Mouse (Mus musculus) stomach, embryonic 16.5 days (tissue): ENCODE data around the gene Ddx5. TPM values are rescaled to one million over a fixed set of nuclear protein-coding genes. Genes with fewer than 3 reads are reported as not detected.
A peak's percentile ranks its signal among the peaks of the same experiment; 100 is the strongest.
"Not testable (repeated sequence)": the region's sequence is repeated elsewhere in the genome, so short reads cannot be mapped to it uniquely, and the experiment has no call there.

ENCODE experiments used
- ATAC-seq: fragments of 200-750 bp; cut with Nextera tagmentation; 2 replicates; pipeline ENCODE4 v1.8.0; 2017; ENCODE audit warnings: moderate number of reproducible peaks, moderate TSS enrichment; ENCODE audit not compliant: insufficient read depth, low FRiP score
- H3K27ac ChIP-seq: fragments of 300-500 bp; sonication (generic); 2 replicates; pipeline ENCODE4 v1.5.1; 2014; ENCODE audit warnings: low read length
- H3K27me3 ChIP-seq: fragments of 300-500 bp; sonication (generic); 2 replicates; pipeline ENCODE4 v1.6.1; 2014; ENCODE audit warnings: low read length, control low read depth, mixed read lengths; ENCODE audit not compliant: control insufficient read depth, insufficient read depth
- H3K36me3 ChIP-seq: fragments of 300-500 bp; sonication (generic); 2 replicates; pipeline ENCODE4 v1.6.1; 2014; ENCODE audit warnings: low read length; ENCODE audit not compliant: control insufficient read depth, insufficient read depth
- H3K4me1 ChIP-seq: fragments of 300-500 bp; sonication (generic); 2 replicates; pipeline ENCODE4 v1.6.1; 2014; ENCODE audit warnings: low read length, control low read depth, mixed read lengths; ENCODE audit not compliant: control insufficient read depth, insufficient read depth
- H3K4me2 ChIP-seq: fragments of 300-500 bp; sonication (generic); 2 replicates; pipeline ENCODE4 v1.6.1; 2014; ENCODE audit warnings: low read depth, low read length, mixed read lengths
- H3K4me3 ChIP-seq: fragments of 300-500 bp; sonication (generic); replicated peaks from 2 replicates; pipeline ENCODE4 v1.5.1; 2014; ENCODE audit warnings: mild to moderate bottlenecking, low read length
- H3K9ac ChIP-seq: fragments of 300-500 bp; sonication (generic); 2 replicates; pipeline ENCODE4 v1.6.1; 2014; ENCODE audit warnings: low read length
- H3K9me3 ChIP-seq: fragments of 300-500 bp; sonication (generic); replicated peaks from 2 replicates; pipeline ENCODE4 v1.6.1; 2016; ENCODE audit warnings: low read length, control low read depth; ENCODE audit not compliant: control insufficient read depth
- WGBS: fragments of 180-500 bp; shearing (Covaris S2); extraction: QIAGEN DNeasy Blood & Tissue Kit; methylation state at CpG from one replicate; pipeline ENCODE4 v1.1.7; 2014; 5-methylcytosine and 5-hydroxymethylcytosine counted together
- polyA plus RNA-seq: library from polyadenylated mRNA; unstranded; fragments of >200 nt; fragmentation: Nextera tagmentation; extraction: Ambion mirVana; gene quantifications from 2 replicates; pipeline ENCODE4 v1.2.1, GENCODE M21; 2015

Ddx5 gene
- polyA plus RNA-seq, 1 experiment from 2014 or later, result 316 TPM

DNA sequence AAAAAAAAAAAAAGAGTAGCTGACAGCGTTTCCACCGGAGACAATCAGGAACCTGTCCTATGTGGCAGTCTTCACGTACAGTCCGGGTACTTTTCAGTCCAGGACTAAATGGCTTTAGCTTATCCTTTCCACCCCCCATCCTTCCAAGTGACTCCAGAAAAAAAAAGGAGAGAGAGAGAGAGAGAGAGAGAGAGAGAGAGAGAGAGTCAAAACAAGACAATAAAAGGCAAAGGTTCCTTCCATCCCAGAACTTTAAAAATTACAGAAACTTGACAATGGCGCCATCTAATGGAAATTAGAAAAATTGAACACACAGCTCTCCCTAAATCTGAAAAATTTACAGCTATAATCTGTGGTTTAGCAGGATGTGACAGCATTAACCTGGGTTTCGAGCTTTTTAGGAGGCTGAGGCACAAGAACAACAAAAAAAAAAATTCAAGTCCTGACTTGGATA lies 46.6 kb downstream of the Ddx5 start:
- no peaks in the 10 kb centered on the region for H3K27me3 ChIP-seq
- no peak for ATAC-seq
- H3K9ac ChIP-seq, result no peak overlapping the region
- no peak overlapping the region for H3K27ac ChIP-seq
- H3K4me1 ChIP-seq, result no peaks in the 10 kb centered on the region
- H3K36me3 ChIP-seq, result no peaks in the 10 kb centered on the region
- no peak overlapping the region for H3K4me3 ChIP-seq
- no peak overlapping the region for H3K4me2 ChIP-seq
- 40% methylated on average over 6 of the region's 6 CpGs for WGBS
- no peaks in the 10 kb centered on the region for H3K9me3 ChIP-seq

DNA sequence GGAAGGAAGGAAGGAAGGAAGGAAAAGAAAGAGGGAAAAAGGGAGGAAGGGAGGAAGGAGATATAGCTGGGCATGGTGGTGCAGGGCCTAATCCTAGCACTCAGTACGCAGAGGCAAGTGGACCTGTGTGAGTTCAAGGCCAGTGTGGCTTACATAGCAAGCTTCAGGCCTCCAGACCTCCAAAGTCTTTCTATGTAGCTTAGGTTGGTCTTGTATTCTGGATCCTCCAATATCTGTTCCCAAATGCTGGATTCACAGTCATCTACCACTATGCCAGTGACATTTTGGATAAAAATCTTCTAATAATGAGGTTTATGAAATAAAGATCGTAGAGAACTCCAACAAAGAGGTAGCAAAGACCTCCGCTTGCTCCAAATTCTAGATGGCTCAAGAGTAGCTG lies 47.2 kb downstream of the Ddx5 start:
- WGBS, result 91% methylated on average over 3 of the region's 3 CpGs
- Histone ChIP-seq H3K9ac (no peak overlapping the region), H3K36me3 (no peaks in the 10 kb centered on the region), H3K4me1 (no peaks in the 10 kb centered on the region), H3K4me2 (no peak overlapping the region), H3K9me3 (no peaks in the 10 kb centered on the region), H3K27me3 (no peaks in the 10 kb centered on the region), H3K4me3 (no peak overlapping the region), H3K27ac (no peak overlapping the region)
- ATAC-seq, result no peak

DNA sequence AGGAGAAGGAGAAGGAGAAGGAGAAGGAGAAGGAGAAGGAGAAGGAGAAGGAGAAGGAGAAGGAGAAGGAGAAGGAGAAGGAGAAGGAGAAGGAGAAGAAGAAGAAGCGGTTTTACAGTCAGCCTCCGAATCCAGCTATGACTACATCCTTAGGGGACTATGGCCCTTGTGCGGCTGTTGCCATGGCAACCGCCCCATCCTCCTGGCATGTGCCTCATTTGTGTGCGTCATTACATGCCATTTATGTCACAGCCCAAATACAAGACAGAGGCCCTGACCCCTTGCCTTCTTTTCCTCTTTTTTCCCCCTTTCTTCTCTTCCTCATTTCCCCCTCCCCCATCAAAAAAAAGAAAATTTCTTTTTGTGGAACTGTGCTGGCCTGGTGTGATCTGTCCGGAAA lies 47.8 kb downstream of the Ddx5 start:
- Histone ChIP-seq H3K9ac (no peak overlapping the region), H3K36me3 (no peaks in the 10 kb centered on the region), H3K27me3 (no peaks in the 10 kb centered on the region), H3K9me3 (no peaks in the 10 kb centered on the region), H3K4me1 (no peaks in the 10 kb centered on the region), H3K27ac (no peak overlapping the region), H3K4me2 (no peak overlapping the region), H3K4me3 (no peak overlapping the region)
- 76% methylated on average over 6 of the region's 6 CpGs for WGBS
- no peak for ATAC-seq

DNA sequence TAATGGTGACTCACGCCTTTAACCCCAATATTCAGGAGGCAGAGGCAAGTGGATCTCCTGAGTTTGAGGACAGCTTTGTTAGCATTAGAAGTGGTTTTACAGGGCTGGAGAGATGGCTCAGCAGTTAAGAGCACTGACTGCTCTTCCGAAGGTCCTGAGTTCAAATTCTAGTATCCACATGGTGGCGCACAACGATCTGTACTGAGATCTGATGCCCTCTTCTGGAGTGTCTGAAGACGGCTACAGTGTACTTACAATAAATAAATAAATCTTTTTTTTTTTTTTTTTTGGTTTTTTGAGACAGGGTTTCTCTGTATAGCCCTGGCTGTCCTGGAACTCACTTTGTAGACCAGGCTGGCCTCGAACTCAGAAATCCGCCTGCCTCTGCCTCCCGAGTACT lies 48.3 kb downstream of the Ddx5 start:
- H3K9ac ChIP-seq, H3K9me3 ChIP-seq, ATAC-seq, H3K4me1 ChIP-seq, H3K36me3 ChIP-seq, H3K27ac ChIP-seq, H3K27me3 ChIP-seq, H3K4me2 ChIP-seq, H3K4me3 ChIP-seq: not testable (repeated sequence)
- WGBS, result 84% methylated on average over 6 of the region's 8 CpGs

DNA sequence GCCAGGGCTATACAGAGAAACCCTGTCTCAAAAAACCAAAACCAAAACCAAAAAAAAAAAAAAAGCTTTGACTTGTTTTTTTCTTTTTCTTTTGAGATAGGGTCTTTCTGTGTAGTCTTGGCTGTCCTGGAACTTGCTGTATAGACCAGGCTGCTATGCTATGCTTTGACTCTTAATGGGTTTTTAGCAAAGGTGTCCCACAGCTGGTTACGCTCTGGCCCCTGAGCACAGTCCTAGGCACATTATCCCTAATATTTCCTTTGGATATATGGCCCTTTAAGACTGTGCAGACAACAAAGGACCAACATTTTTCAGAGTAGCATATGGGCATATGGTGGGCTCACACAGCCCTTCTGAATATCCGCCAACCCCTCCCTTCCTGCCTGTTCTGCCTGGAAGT lies 49.9 kb downstream of the Ddx5 start:
- H3K27me3 ChIP-seq, result no peaks in the 10 kb centered on the region
- H3K4me1 ChIP-seq, result no peaks in the 10 kb centered on the region
- no peak overlapping the region for H3K27ac ChIP-seq
- WGBS, result 89% methylated on average over 2 of the region's 2 CpGs
- H3K4me2 ChIP-seq, result no peak overlapping the region
- H3K36me3 ChIP-seq, result no peaks in the 10 kb centered on the region
- H3K9me3 ChIP-seq, result no peaks in the 10 kb centered on the region
- no peak overlapping the region for H3K9ac ChIP-seq
- no peak overlapping the region for H3K4me3 ChIP-seq
- ATAC-seq, result no peak

DNA sequence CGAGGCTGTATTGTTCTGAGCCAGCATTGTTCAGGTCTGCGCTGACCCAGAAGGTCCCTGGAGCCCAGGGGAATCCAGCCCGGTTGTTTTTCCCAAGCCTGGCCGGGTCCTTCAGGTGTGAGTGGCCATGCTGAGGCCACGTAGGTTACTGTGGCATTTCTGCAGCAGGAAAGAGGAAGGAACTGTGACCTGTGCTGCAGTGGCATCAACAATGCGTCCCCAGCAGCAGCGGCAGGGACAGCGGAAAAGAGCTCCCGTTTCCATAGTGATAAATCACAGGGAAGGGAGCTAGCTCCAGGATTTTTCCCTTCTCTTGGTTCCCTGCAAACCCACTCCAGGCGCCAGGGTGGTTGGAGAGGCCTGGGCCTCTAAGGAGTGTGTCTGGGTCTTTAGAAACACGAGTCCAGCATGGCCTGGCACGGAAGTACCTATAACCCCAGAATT lies 51.8 kb downstream of the Ddx5 start:
- Histone ChIP-seq H3K9ac (peak overlapping the region; percentile 23; the same call in 1 of the 2 replicates), H3K4me1 (no peaks in the 10 kb centered on the region), H3K27me3 (no peaks in the 10 kb centered on the region), H3K9me3 (no peaks in the 10 kb centered on the region), H3K36me3 (no peaks in the 10 kb centered on the region), H3K4me3 (no peak overlapping the region), H3K4me2 (no peak overlapping the region), H3K27ac (peak overlapping the region; percentile 39; the same call in 1 of the 2 replicates)
- ATAC-seq, result peak; percentile 33
- 36% methylated on average over 12 of the region's 12 CpGs for WGBS

DNA sequence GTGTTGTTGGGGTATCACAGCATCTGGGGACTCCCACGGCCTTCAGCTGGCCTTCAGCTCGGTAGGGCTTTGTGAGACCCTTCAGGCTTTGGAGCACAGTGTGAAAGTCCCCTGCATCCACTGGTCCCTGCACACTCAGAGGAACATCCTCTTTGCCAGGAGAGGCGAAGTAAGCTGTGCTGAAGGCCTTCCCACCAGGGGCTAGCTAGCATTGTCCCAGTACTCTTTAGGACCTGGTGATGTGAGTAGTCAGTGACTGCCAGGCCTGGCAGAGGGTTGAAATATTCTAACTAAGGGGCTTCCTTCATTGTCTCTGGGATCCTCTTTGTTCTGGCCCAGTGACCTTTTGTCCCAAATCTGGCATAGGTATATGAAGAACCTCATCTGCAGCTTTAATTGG lies 52.4 kb downstream of the Ddx5 start:
- Histone ChIP-seq H3K9ac (no peak overlapping the region; the same call in 1 of the 2 replicates), H3K9me3 (no peaks in the 10 kb centered on the region), H3K27ac (peak overlapping the region; percentile 39; the same call in 1 of the 2 replicates), H3K36me3 (no peaks in the 10 kb centered on the region), H3K4me3 (no peak overlapping the region), H3K4me1 (no peaks in the 10 kb centered on the region), H3K27me3 (no peaks in the 10 kb centered on the region), H3K4me2 (no peak overlapping the region)
- no peak for ATAC-seq
- WGBS, result 80% methylated on average over 3 of the region's 3 CpGs

DNA sequence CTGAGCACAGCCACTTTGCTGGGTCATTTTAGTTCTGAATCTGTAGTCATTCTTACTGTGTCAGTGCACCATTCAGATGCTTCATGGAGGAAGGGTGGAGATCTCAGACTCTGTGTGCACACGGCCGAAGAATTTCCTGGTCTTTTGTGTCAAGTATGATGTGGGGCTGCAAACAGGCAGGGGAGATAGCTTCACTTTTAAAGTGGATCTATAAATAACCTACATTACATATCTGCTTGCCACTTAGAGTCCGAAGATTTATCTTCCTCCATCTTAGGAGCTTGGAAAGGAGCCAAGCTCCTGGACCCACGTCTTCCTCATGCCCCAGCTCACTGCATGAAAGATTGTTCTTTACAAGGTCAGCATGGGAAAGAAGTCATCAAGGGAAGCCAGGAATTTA lies 58.3 kb downstream of the Ddx5 start:
- peaks cover 3% of the 10 kb centered on the region; the same call in 1 of the 2 replicates for H3K4me1 ChIP-seq
- no peaks in the 10 kb centered on the region for H3K27me3 ChIP-seq
- H3K27ac ChIP-seq, result peak overlapping the region; percentile 52
- no peak overlapping the region for H3K4me2 ChIP-seq
- 22% methylated on average over 4 of the region's 4 CpGs for WGBS
- no peak overlapping the region for H3K9ac ChIP-seq
- no peak overlapping the region for H3K4me3 ChIP-seq
- H3K9me3 ChIP-seq, result no peaks in the 10 kb centered on the region
- peak; percentile 80; the same call in 1 of the 2 replicates for ATAC-seq
- H3K36me3 ChIP-seq, result no peaks in the 10 kb centered on the region
